Mouse (Mus musculus): ENCODE measurements around the gene Spdl1.

Spdl1 gene

GRCm38 (mm10) chr11:34833318-34834086 is at the start of gene Spdl1:
Gene Spdl1, minus strand, starts transcription at chr11:34833641.
- DNase-seq (ENCODE audit: low read depth, low spot score), result peak; percentile 98

GRCm38 (mm10) chr11:34881528-34881927 is 48.1 kb upstream of the Spdl1 start:
- DNase-seq (ENCODE audit: low read depth, low spot score), result no peak

GRCm38 (mm10) chr11:34879678-34880077 is 46.2 kb upstream of the Spdl1 start:
- DNase-seq (ENCODE audit: low read depth, low spot score), result no peak

GRCm38 (mm10) chr11:34873861-34874260 is 40.4 kb upstream of the Spdl1 start:
- DNase-seq (ENCODE audit: low read depth, low spot score), result no peak

GRCm38 (mm10) chr11:34872432-34872831 is 39.0 kb upstream of the Spdl1 start:
- DNase-seq (ENCODE audit: low read depth, low spot score), result peak; percentile 48

- DNase-seq (ENCODE audit: low read depth, low spot score), result no peak
Measured at GRCm38 (mm10) chr11:34871991-34872390, 38.5 kb upstream of the Spdl1 start.

- no peak for DNase-seq (ENCODE audit: low read depth, low spot score)
Measured at GRCm38 (mm10) chr11:34871456-34871855, 38.0 kb upstream of the Spdl1 start.

GRCm38 (mm10) chr11:34868626-34869025 is 35.2 kb upstream of the Spdl1 start:
- DNase-seq (ENCODE audit: low read depth, low spot score), result peak; percentile 26

GRCm38 (mm10) chr11:34865741-34866270 is 32.4 kb upstream of the Spdl1 start:
- DNase-seq (ENCODE audit: low read depth, low spot score), result no peak

- no peak for DNase-seq (ENCODE audit: low read depth, low spot score)
Measured at GRCm38 (mm10) chr11:34865181-34865580, 31.7 kb upstream of the Spdl1 start.

- DNase-seq (ENCODE audit: low read depth, low spot score), result no peak
Measured at GRCm38 (mm10) chr11:34856652-34857051, 23.2 kb upstream of the Spdl1 start.

GRCm38 (mm10) chr11:34846268-34846652 is 12.8 kb upstream of the Spdl1 start:
- DNase-seq (ENCODE audit: low read depth, low spot score), result no peak

GRCm38 (mm10) chr11:34845567-34846267 is 12.3 kb upstream of the Spdl1 start:
- DNase-seq (ENCODE audit: low read depth, low spot score), result no peak

GRCm38 (mm10) chr11:34843517-34843916 is 10.1 kb upstream of the Spdl1 start:
- peak; percentile 56 for DNase-seq (ENCODE audit: low read depth, low spot score)

- DNase-seq (ENCODE audit: low read depth, low spot score), result no peak
Measured at GRCm38 (mm10) chr11:34840283-34840682, 6.8 kb upstream of the Spdl1 start.

- DNase-seq (ENCODE audit: low read depth, low spot score), result no peak
Measured at GRCm38 (mm10) chr11:34839051-34839450, 5.6 kb upstream of the Spdl1 start.

GRCm38 (mm10) chr11:34836272-34836671 is 2.8 kb upstream of the Spdl1 start:
- peak; percentile 36 for DNase-seq (ENCODE audit: low read depth, low spot score)

GRCm38 (mm10) chr11:34832678-34833077 is 763 bp downstream of the Spdl1 start:
- peak; percentile 13 for DNase-seq (ENCODE audit: low read depth, low spot score)

- DNase-seq (ENCODE audit: low read depth, low spot score), result no peak
Measured at GRCm38 (mm10) chr11:34827803-34828202, 5.6 kb downstream of the Spdl1 start.

GRCm38 (mm10) chr11:34826940-34827339 is 6.5 kb downstream of the Spdl1 start:
- DNase-seq (ENCODE audit: low read depth, low spot score), result no peak

- DNase-seq (ENCODE audit: low read depth, low spot score), result no peak
Measured at GRCm38 (mm10) chr11:34824791-34825190, 8.7 kb downstream of the Spdl1 start.

GRCm38 (mm10) chr11:34814767-34815166 is 18.7 kb downstream of the Spdl1 start:
- DNase-seq (ENCODE audit: low read depth, low spot score), result peak; percentile 60

GRCm38 (mm10) chr11:34814319-34814718 is 19.1 kb downstream of the Spdl1 start:
- no peak for DNase-seq (ENCODE audit: low read depth, low spot score)

Measured in ZHBTc4 (cell line).